Mouse (Mus musculus): Measurements from ENCODE around the gene Shb.
"Not testable (repeated sequence)": the region's sequence is repeated elsewhere in the genome, so short reads cannot be mapped to it uniquely, and the experiment has no call there.

Gene Shb

GRCm38 (mm10) chr4:45382133-45382532 is 150.1 kb downstream of the Shb start:
- DNase-seq, result not testable (repeated sequence)

GRCm38 (mm10) chr4:45380903-45381580 is 151.2 kb downstream of the Shb start:
- DNase-seq, result not testable (repeated sequence)

GRCm38 (mm10) chr4:45376573-45376972 is 155.7 kb downstream of the Shb start:
- DNase-seq, result no peak

GRCm38 (mm10) chr4:45374879-45375278 is 157.4 kb downstream of the Shb start:
- DNase-seq, result no peak
